Mouse (Mus musculus) heart, postnatal 4 days (tissue): ENCODE measurements around the gene Hist2h2bb. TPM values are rescaled to one million over a fixed set of nuclear protein-coding genes. Genes with fewer than 3 reads are reported as not detected.

Experiments
- DNase-seq: peaks from one replicate; pipeline ENCODE4 v3.0.0; 2021
- microRNA-seq, 2 experiments: library from miRNA; unstranded; fragments of <30 nt; microRNA quantifications; one replicate each; pipeline ENCODE4 v1.2.0; 2021 to 2022
- total RNA-seq, 2 experiments: library from RNA; stranded (reverse); gene quantifications; 2 replicates each; pipeline ENCODE4 v1.2.3; 2021

Gene Hist2h2bb
- total RNA-seq, 2 experiments from 2014 or later: 767 to 799 TPM

DNA sequence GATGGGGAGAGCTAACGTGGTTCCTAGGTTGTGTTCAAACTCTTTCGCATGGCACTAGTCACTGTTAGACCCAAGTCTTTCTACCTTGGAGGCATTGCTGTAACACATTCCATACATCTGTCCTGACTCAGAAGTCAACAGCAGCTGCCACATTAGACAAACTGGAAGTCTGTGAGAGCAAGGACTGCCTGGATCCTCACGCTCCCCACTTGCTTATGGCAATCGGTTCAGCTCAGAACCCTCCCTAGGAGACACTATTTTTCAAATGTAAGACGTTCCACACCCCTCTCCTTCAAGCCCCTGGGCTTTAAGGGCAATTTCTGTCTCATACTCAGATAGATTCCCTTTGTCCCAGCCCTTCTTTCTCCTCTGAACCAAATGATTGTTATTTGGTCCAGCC lies 32.5 kb downstream of the Hist2h2bb start:
- no peak for DNase-seq

DNA sequence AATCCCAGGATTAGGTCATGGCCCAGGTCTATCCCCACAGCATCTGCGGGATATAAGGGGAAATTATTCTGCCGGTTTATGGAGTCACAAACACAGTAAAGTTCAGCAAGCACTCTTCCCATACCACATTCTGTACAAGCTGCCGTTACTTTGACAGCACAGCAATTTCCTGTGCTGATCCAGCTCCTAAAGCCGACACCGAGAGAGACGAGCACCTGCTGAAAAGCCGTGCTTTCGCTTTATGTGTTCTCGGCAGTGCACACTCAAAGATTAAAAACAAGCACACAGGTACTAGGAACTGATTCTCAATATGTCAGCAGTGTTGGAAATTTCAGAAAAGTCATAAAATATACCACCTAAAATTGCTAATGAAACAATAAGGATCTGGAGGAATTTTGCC lies 37.0 kb downstream of the Hist2h2bb start:
- no peak for DNase-seq

DNA sequence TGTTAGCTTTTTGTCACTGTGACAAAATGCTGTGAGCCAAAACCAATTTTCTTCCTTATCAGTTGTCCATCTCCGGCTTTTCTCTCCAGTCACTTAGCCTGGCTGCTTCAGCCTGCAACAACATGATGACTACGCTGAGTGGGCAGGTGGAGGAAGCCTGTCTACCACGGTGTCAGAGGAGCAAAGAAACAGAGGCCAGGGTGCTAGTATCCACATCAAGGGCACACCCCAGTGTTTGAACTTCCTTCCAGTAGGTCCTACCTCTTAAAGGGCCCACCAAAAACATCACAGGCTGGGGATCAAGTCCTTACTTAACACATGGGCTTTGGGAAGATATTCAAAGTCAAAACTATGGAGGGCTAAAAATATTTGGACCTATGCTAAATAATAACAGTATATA lies 39.9 kb downstream of the Hist2h2bb start:
- DNase-seq: no peak

DNA sequence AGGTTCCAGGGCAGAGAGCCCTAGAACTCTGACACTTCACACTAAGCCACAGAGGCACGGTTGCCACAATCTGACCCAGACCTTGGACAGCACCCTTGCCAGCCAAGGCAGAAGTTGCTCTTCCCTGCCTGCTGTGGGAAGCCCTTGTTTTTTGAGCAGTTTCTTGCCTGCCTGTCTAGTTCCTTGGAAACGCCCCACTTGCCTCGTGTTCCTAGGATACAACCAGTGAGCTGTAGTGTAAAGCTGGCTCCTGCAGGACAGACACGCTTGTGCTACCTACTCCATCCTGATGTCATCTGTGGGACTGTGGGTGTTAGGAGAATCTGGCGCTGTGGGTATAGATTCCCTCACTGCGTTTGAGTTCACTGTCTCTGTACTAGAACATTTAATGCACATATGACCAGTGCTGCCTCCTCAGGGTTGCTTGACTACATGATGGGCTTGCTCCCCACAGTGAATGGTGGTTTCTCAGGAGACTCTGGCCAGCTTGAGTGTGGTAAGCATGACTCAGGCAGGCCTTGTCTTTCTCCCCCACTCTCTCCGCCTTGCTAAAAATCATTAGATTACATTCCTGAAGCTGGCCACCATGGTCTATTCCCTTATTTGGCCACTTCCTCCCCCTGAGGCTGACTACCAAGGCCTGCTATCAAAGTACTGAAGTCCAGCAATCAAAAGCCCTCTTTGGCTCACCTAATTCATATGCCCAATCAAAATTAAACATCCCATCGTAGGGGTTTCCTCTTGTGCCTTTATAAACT lies 43.0 kb downstream of the Hist2h2bb start:
- no peak for DNase-seq

Small RNA genes within 50 kb of the gene (microRNA-seq; reads per million reads assigned to microRNA genes)
- gene Gm44492 (0 to 0.20 reads per million in 2 experiments), gene Gm47311 (0 reads per million in 2 experiments), gene Gm47313 (0 reads per million in 2 experiments)

Other genes with a start within 250 kb of the Hist2h2bb start
- 10 to 100 TPM; 33.7 to 34.5 TPM for gene Vps45, start 211.3 kb upstream of the Hist2h2bb start, total RNA-seq
- 10 to 100 TPM; 45.7 to 47.4 TPM for gene Otud7b, start 165.2 kb upstream of the Hist2h2bb start, total RNA-seq
- gene Mtmr11, start 107.7 kb upstream of the Hist2h2bb start, total RNA-seq: 1 to 10 TPM; 4.2 to 4.6 TPM
- 10 to 100 TPM; 34.1 to 36.8 TPM for gene Sf3b4, start 97.4 kb upstream of the Hist2h2bb start, total RNA-seq
- 10 to 100 TPM; 19.3 to 20.6 TPM for gene Sv2a, start 88.6 kb upstream of the Hist2h2bb start, total RNA-seq
- 10 to 100 TPM; 18.8 to 20.9 TPM for gene Bola1, start 50.0 kb upstream of the Hist2h2bb start, total RNA-seq
- 10 to 100 TPM; 25.5 to 29.9 TPM for gene Hist2h2ab, start 49.9 kb upstream of the Hist2h2bb start, total RNA-seq
- gene Hist2h2ac, start 48.9 kb upstream of the Hist2h2bb start, total RNA-seq: 100 to 1,000 TPM; 205 to 211 TPM
- 1 to 10 TPM; 5.7 to 5.8 TPM for gene Hist2h2be, start 48.6 kb upstream of the Hist2h2bb start, total RNA-seq
- 100 to 1,000 TPM; 209 to 211 TPM for gene Hist2h3c2, start 30.6 kb upstream of the Hist2h2bb start, total RNA-seq
- 1,000 to 10,000 TPM; 1,222 to 1,254 TPM for gene Hist2h2aa2, start 29.5 kb upstream of the Hist2h2bb start, total RNA-seq
- 10 to 100 TPM; 26.8 to 30.1 TPM for gene Hist2h2aa1, start 24.3 kb upstream of the Hist2h2bb start, total RNA-seq
- under 1 TPM; 0.16 to 0.81 TPM for gene Hist2h3c1, start 23.1 kb upstream of the Hist2h2bb start, total RNA-seq
- 10 to 100 TPM; 81.1 to 87.3 TPM for gene Hist2h4, start 6.4 kb upstream of the Hist2h2bb start, total RNA-seq
- gene Hist2h3b, start 1.1 kb upstream of the Hist2h2bb start, total RNA-seq: 100 to 1,000 TPM; 856 to 901 TPM
- gene Fcgr1, start 24.2 kb downstream of the Hist2h2bb start, total RNA-seq: under 1 TPM; 0.57 to 0.70 TPM
- gene BC107364, start 182.6 kb downstream of the Hist2h2bb start, total RNA-seq: under 1 TPM in 1 of 2 experiments, not detected in 1; 0.50 TPM